Mouse (Mus musculus) liver, adult 2 months (tissue): Measurements from ENCODE around the gene Lrrc43. TPM values are rescaled to one million over a fixed set of nuclear protein-coding genes. Genes with fewer than 3 reads are reported as not detected.
"Not testable (repeated sequence)": the region's sequence is repeated elsewhere in the genome, so short reads cannot be mapped to it uniquely, and the experiment has no call there.

Experiments
- DNase-seq: peaks from one replicate; pipeline ENCODE4 v3.0.0-alpha.2; 2011; ENCODE audit warnings: low read depth, low spot score; ENCODE audit errors: extremely low read depth
- H3K27ac ChIP-seq: fragments of 200-500 bp; replicated peaks from 2 replicates; pipeline ENCODE4 v1.5.1; 2012; ENCODE audit warnings: low read depth, mild to moderate bottlenecking, control low read depth, inconsistent platforms, low read length; ENCODE audit not compliant: insufficient read depth
- H3K27me3 ChIP-seq: fragments of 200-500 bp; 2 replicates; pipeline ENCODE4 v1.6.1; 2012; ENCODE audit warnings: mild to moderate bottlenecking, moderate library complexity, low read length, inconsistent platforms; ENCODE audit not compliant: control insufficient read depth, insufficient read depth
- H3K36me3 ChIP-seq: fragments of 200-500 bp; 2 replicates; pipeline ENCODE4 v1.6.1; 2012; ENCODE audit warnings: low read length, inconsistent platforms; ENCODE audit not compliant: control insufficient read depth, insufficient read depth
- H3K4me1 ChIP-seq: fragments of 200-500 bp; 2 replicates; pipeline ENCODE4 v1.6.1; 2011; ENCODE audit warnings: low read length; ENCODE audit not compliant: control insufficient read depth, insufficient read depth
- H3K4me3 ChIP-seq: fragments of 200-500 bp; 2 replicates; pipeline ENCODE4 v1.5.1; 2011; ENCODE audit warnings: low read depth, mild to moderate bottlenecking, control low read depth, low read length, moderate library complexity; ENCODE audit not compliant: insufficient read depth
- H3K79me2 ChIP-seq: fragments of 200-500 bp; 2 replicates; pipeline ENCODE4 v1.6.1; 2012; ENCODE audit warnings: inconsistent platforms, mild to moderate bottlenecking, low read length, moderate library complexity; ENCODE audit not compliant: control insufficient read depth, insufficient read depth
- H3K9ac ChIP-seq: fragments of 200-500 bp; 2 replicates; pipeline ENCODE4 v1.6.1; 2012; ENCODE audit warnings: low read depth, mild to moderate bottlenecking, control low read depth, inconsistent platforms, low read length
- CTCF ChIP-seq: fragments of 200-500 bp; IDR thresholded peaks from 2 replicates; pipeline ENCODE4 v1.5.1; 2011; ENCODE audit warnings: low read depth, low read length, control low read depth
- POLR2A ChIP-seq: fragments of 200-500 bp; IDR thresholded peaks from 2 replicates; pipeline ENCODE4 v1.6.1; 2011; ENCODE audit warnings: low read length, control low read depth; ENCODE audit not compliant: insufficient read depth; ENCODE audit errors: extremely low read depth
- WGBS: fragments of 180-500 bp; shearing (Covaris S2); methylation state at CpG from one replicate; pipeline ENCODE4 v1.1.7; 2018; 5-methylcytosine and 5-hydroxymethylcytosine counted together
- polyA plus RNA-seq: library from polyadenylated mRNA; depleted of rRNA; stranded (reverse); fragments of >200 nt; gene quantifications from 2 replicates; pipeline ENCODE4 v1.2.3, GENCODE M21; 2012
- total RNA-seq: library from RNA; depleted of rRNA; stranded (reverse); fragments of >200 nt; gene quantifications from 2 replicates; pipeline ENCODE4 v1.2.3, GENCODE M21; 2014

Lrrc43 gene
- total and polyA plus RNA-seq, 2 experiments, result not detected

DNA sequence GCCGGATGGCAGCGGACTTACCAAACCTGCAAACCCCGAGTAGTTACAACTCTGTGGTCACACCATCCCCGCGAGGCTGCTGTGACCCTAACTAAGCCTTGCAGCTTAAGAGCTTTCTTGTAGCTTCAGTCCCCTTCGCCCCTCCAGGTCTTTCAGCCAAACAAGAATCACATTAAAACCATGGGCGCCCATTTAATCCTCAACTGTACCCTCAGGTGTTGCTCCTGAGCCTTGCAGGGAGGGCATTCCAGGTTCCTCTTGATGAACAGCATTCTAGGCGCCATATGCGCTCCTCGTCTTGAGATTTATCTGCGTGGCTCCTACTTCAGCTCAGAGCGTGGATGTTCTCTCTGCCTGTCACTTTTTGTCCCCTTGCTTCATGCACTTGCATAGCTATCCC lies 19.8 kb downstream of the Lrrc43 start:
- Histone ChIP-seq H3K36me3 (no peaks in the 10 kb centered on the region), H3K4me3 (peak overlapping the region; percentile 50; the same call in 1 of the 2 replicates), H3K27ac (no peak overlapping the region), H3K27me3 (peaks cover 8% of the 10 kb centered on the region; the same call in 1 of the 2 replicates), H3K4me1 (peaks cover 3% of the 10 kb centered on the region; the same call in 1 of the 2 replicates), H3K9ac (no peak overlapping the region), H3K79me2 (no peaks in the 10 kb centered on the region)
- no peak for DNase-seq
- WGBS, result 15% methylated on average over 12 of the region's 12 CpGs
- TF ChIP-seq CTCF (no peak), POLR2A (no peak)

GRCm38 (mm10) chr5:123510160-123510559 lies 21.1 kb downstream of the Lrrc43 start, which contains the start of gene B3gnt4:
B3gnt4 (plus strand) TSS chr5:123510460.
- Histone ChIP-seq H3K36me3 (no peaks in the 10 kb centered on the region), H3K27me3 (peaks cover 8% of the 10 kb centered on the region; the same call in 1 of the 2 replicates), H3K27ac (no peak within 1 kb of the TSS), H3K79me2 (no peaks in the 10 kb centered on the region), H3K9ac (no peak within 1 kb of the TSS), H3K4me1 (peaks cover 3% of the 10 kb centered on the region; the same call in 1 of the 2 replicates), H3K4me3 (no peak within 1 kb of the TSS)
- no peak for DNase-seq
- no peak for TF ChIP-seq POLR2A
- TF ChIP-seq CTCF, result no peak
- WGBS, result 83% methylated on average over 5 of the region's 5 CpGs

DNA sequence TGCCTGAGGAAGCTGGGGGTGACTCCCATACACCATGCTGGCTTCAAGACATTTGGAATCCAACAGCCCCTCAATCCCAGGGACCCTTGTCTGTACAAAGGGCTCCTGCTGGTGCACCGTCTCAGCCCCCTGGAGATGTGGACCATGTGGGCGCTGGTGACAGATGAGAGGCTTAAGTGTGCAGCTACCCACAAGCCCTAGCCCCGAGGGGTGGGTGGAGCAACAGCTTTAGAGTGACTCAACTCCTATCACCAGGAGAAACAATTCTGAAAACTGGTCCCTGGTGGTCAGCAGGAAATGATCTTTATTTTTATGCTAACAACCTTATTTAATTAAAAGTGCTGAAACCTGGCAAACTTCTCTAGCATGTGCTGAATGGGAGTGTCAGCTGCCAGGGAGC lies 22.3 kb downstream of the Lrrc43 start:
- H3K4me3 ChIP-seq, H3K79me2 ChIP-seq, H3K36me3 ChIP-seq, H3K9ac ChIP-seq, H3K27me3 ChIP-seq, H3K27ac ChIP-seq, H3K4me1 ChIP-seq, DNase-seq: not testable (repeated sequence)
- 91% methylated on average over 3 of the region's 3 CpGs for WGBS

DNA sequence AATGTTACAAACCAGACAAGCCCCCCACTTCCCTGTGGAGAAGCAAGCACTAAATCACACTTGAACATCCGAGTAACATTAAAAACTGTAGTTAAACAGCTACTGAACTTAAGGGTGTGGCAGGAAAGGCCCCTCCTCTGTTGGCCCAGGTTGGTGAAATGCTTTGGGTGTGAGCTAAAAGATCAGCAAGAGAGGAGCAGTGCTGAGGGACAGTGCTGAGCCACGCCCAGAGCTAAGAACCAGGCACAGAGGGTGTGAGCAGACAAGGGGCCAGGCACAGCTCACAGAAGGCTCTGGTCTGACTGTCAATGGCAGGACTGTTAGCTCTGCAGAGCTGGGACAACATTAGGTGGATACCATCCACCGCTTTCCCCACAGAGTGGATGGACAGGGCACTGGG lies 23.0 kb downstream of the Lrrc43 start:
- 80% methylated on average over 3 of the region's 3 CpGs for WGBS
- peaks cover 9% of the 10 kb centered on the region for H3K36me3 ChIP-seq
- no peak overlapping the region for H3K9ac ChIP-seq
- H3K79me2 ChIP-seq, result no peaks in the 10 kb centered on the region
- DNase-seq, result no peak
- TF ChIP-seq POLR2A, result no peak
- TF ChIP-seq CTCF, result no peak
- no peak overlapping the region for H3K4me3 ChIP-seq
- H3K27ac ChIP-seq, result no peak overlapping the region
- peaks cover 8% of the 10 kb centered on the region; the same call in 1 of the 2 replicates for H3K27me3 ChIP-seq
- H3K4me1 ChIP-seq, result peaks cover 3% of the 10 kb centered on the region; the same call in 1 of the 2 replicates

GRCm38 (mm10) chr5:123514871-123515270 lies 25.8 kb downstream of the Lrrc43 start:
- no peak overlapping the region for H3K27ac ChIP-seq
- DNase-seq, result no peak
- no peak overlapping the region for H3K4me3 ChIP-seq
- H3K79me2 ChIP-seq, result no peaks in the 10 kb centered on the region
- H3K36me3 ChIP-seq, result peaks cover 23% of the 10 kb centered on the region
- H3K27me3 ChIP-seq, result no peaks in the 10 kb centered on the region
- WGBS, result 94% methylated on average over 5 of the region's 5 CpGs
- no peaks in the 10 kb centered on the region for H3K4me1 ChIP-seq
- TF ChIP-seq POLR2A (no peak), CTCF (no peak)
- H3K9ac ChIP-seq, result no peak overlapping the region

- peaks cover 23% of the 10 kb centered on the region for H3K36me3 ChIP-seq
- H3K4me1 ChIP-seq, result peaks cover 4% of the 10 kb centered on the region; the same call in 1 of the 2 replicates
- WGBS, result 96% methylated on average over 9 of the region's 9 CpGs
- no peak for DNase-seq
- no peak overlapping the region for H3K27ac ChIP-seq
- no peak overlapping the region for H3K4me3 ChIP-seq
- no peak overlapping the region for H3K9ac ChIP-seq
- no peak for TF ChIP-seq CTCF
- no peak for TF ChIP-seq POLR2A
- peaks cover 4% of the 10 kb centered on the region; the same call in 1 of the 2 replicates for H3K79me2 ChIP-seq
- H3K27me3 ChIP-seq, result no peaks in the 10 kb centered on the region
Measured at GRCm38 (mm10) chr5:123520666-123521065, 31.6 kb downstream of the Lrrc43 start.
